Mouse (Mus musculus): ENCODE data around the gene Patl2. TPM values are rescaled to one million over a fixed set of nuclear protein-coding genes. Genes with fewer than 3 reads are reported as not detected.
"Not testable (repeated sequence)": the region's sequence is repeated elsewhere in the genome, so short reads cannot be mapped to it uniquely, and the experiment has no call there.

Gene Patl2
- polyA plus RNA-seq, 1 experiment from 2014 or later: not detected

- H3K4me2 ChIP-seq; H3K9me3 ChIP-seq; H3K9ac ChIP-seq; ATAC-seq (ENCODE audit: insufficient number of reproducible peaks, insufficient read depth, low FRiP score, low TSS enrichment, low read depth); H3K27me3 ChIP-seq; H3K4me3 ChIP-seq; H3K4me1 ChIP-seq; H3K27ac ChIP-seq: not testable (repeated sequence)
- 79% methylated on average over 5 of the region's 5 CpGs for WGBS
- peaks cover 71% of the 10 kb centered on the region for H3K36me3 ChIP-seq
Measured at GRCm38 (mm10) chr2:122097686-122098085, 88.3 kb downstream of the Patl2 start.

DNA sequence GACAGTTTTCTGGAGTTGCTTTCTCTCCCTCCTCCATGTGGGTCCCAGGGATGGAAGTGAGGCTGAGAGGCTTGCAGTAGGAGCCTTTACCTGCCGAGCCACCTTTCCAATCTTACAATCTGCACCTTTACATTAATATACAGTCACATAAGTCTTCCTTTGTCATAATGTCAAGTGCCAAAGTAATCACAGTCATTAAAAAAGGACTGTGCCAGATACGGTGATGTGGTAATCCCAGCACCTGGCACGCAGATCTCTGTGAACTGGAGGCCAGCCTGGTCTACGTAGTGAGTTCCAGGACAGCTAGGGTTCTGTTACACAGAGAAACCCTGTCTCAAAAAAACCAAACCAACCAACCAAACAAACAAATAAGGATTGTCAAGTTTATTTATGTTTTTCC is 92.1 kb downstream of the Patl2 start:
- no peak for ATAC-seq (ENCODE audit: insufficient number of reproducible peaks, insufficient read depth, low FRiP score, low TSS enrichment, low read depth)
- H3K27ac ChIP-seq: no peak overlapping the region
- H3K4me3 ChIP-seq: no peak overlapping the region
- H3K9me3 ChIP-seq: no peaks in the 10 kb centered on the region
- H3K9ac ChIP-seq: no peak overlapping the region
- no peaks in the 10 kb centered on the region for H3K4me1 ChIP-seq
- WGBS: 88% methylated on average over 4 of the region's 4 CpGs
- H3K27me3 ChIP-seq: no peaks in the 10 kb centered on the region
- no peak overlapping the region for H3K4me2 ChIP-seq
- H3K36me3 ChIP-seq: peaks cover 71% of the 10 kb centered on the region

DNA sequence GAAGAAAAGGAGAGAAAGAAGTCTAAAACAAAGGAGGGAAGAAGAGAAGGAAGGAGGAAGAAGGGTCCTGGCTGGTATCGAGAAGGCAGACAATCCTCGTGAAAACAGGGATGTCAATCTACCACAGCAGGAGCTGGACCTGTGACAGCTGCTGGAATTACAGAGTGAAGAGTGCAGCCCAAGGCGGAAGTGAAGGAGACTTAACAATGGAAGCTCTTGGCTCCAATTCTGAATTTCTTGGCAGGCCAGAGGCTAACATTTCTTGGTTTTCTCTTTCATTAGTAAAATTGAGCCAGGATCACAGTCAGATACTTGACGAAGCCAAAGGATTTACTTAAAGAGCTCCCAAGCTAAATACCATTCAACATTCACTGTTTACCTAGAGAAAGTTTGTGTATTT is 99.5 kb downstream of the Patl2 start:
- WGBS: 83% methylated on average over 4 of the region's 4 CpGs

DNA sequence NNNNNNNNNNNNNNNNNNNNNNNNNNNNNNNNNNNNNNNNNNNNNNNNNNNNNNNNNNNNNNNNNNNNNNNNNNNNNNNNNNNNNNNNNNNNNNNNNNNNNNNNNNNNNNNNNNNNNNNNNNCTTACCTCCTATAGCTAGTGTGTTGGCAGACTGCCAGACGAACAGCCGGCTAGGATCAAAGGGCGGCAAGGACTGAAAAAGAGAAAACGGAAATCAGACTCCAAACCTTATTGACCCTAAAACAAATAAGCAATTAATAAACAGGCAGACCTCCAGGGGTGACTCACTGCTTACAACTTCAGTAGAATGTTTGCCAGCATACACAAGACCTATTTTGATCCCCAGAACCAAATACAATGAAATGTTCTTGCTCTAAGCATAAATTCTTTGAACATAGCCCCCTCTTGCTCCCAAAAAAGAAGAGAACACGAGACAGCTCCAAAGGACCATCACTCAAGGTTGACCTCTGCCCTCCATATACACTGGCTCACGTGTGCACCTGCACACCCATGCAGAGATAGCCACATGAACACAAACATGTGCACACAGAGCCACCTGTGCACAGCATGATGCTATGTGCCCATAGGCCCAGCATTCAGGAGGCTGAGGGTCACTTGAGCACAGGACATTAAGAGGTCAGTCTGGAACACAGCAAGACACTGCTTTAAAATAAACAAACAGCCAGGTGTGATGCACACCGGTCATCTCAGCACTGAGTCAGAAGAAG is 104.1 kb downstream of the Patl2 start:
- no peak overlapping the region for H3K9ac ChIP-seq
- no peaks in the 10 kb centered on the region for H3K9me3 ChIP-seq
- 61% methylated on average over 7 of the region's 7 CpGs for WGBS
- peaks cover 77% of the 10 kb centered on the region for H3K36me3 ChIP-seq
- H3K4me2 ChIP-seq: no peak overlapping the region
- ATAC-seq (ENCODE audit: insufficient number of reproducible peaks, insufficient read depth, low FRiP score, low TSS enrichment, low read depth): no peak
- H3K27me3 ChIP-seq: no peaks in the 10 kb centered on the region
- H3K4me1 ChIP-seq: no peaks in the 10 kb centered on the region
- no peak overlapping the region for H3K4me3 ChIP-seq
- no peak overlapping the region for H3K27ac ChIP-seq

More for the DNA sequence above, 99.5 kb downstream of the Patl2 start:
- H3K36me3 ChIP-seq: peaks cover 84% of the 10 kb centered on the region
- H3K4me2 ChIP-seq: no peak overlapping the region
- H3K27me3 ChIP-seq: no peaks in the 10 kb centered on the region
- no peaks in the 10 kb centered on the region for H3K4me1 ChIP-seq
- no peak overlapping the region for H3K9ac ChIP-seq
- no peak for ATAC-seq (ENCODE audit: insufficient number of reproducible peaks, insufficient read depth, low FRiP score, low TSS enrichment, low read depth)
- H3K4me3 ChIP-seq: no peak overlapping the region
- no peaks in the 10 kb centered on the region for H3K9me3 ChIP-seq
- no peak overlapping the region for H3K27ac ChIP-seq

Other genes starting within 250 kb of the Patl2 start
- gene Ctdspl2, start 230.2 kb downstream of the Patl2 start, polyA plus RNA-seq (2015; fragmentation: Nextera tagmentation; extraction: Ambion mirVana): 66.5 and 74.0 TPM in 2 replicates
- gene Mageb3, start 230.1 kb downstream of the Patl2 start, polyA plus RNA-seq (2015; fragmentation: Nextera tagmentation; extraction: Ambion mirVana): 0.22 and 0.25 TPM in 2 replicates
- gene Eif3j1, start 157.6 kb downstream of the Patl2 start, polyA plus RNA-seq (2015; fragmentation: Nextera tagmentation; extraction: Ambion mirVana): 10.7 and 13.1 TPM in 2 replicates
- gene Spg11, start 67.8 kb downstream of the Patl2 start, polyA plus RNA-seq (2015; fragmentation: Nextera tagmentation; extraction: Ambion mirVana): 9.1 and 10.1 TPM in 2 replicates
- gene B2m, start 38.5 kb downstream of the Patl2 start, polyA plus RNA-seq (2015; fragmentation: Nextera tagmentation; extraction: Ambion mirVana): 239 and 303 TPM in 2 replicates
- not detected in 2 replicates for gene Trim69, start 25.5 kb downstream of the Patl2 start, polyA plus RNA-seq (2015; fragmentation: Nextera tagmentation; extraction: Ambion mirVana)
- not detected in 2 replicates for gene Terb2, start 83 bp upstream of the Patl2 start, polyA plus RNA-seq (2015; fragmentation: Nextera tagmentation; extraction: Ambion mirVana)
- 23.0 and 25.0 TPM in 2 replicates for gene Sord, start 48.6 kb upstream of the Patl2 start, polyA plus RNA-seq (2015; fragmentation: Nextera tagmentation; extraction: Ambion mirVana)
- 0.14 TPM in 1 of 2 replicates, not detected in the other for gene Duox2, start 112.3 kb upstream of the Patl2 start, polyA plus RNA-seq (2015; fragmentation: Nextera tagmentation; extraction: Ambion mirVana)
- gene Duoxa2, start 112.7 kb upstream of the Patl2 start, polyA plus RNA-seq (2015; fragmentation: Nextera tagmentation; extraction: Ambion mirVana): not detected in 2 replicates
- gene Duoxa1, start 127.5 kb upstream of the Patl2 start, polyA plus RNA-seq (2015; fragmentation: Nextera tagmentation; extraction: Ambion mirVana): 1.6 and 1.9 TPM in 2 replicates
- gene Duox1, start 129.5 kb upstream of the Patl2 start, polyA plus RNA-seq (2015; fragmentation: Nextera tagmentation; extraction: Ambion mirVana): 0.31 and 0.32 TPM in 2 replicates
- gene Shf, start 183.0 kb upstream of the Patl2 start, polyA plus RNA-seq (2015; fragmentation: Nextera tagmentation; extraction: Ambion mirVana): 4.3 and 6.6 TPM in 2 replicates
- 0.40 TPM in 1 of 2 replicates, not detected in the other for gene Slc28a2, start 240.3 kb upstream of the Patl2 start, polyA plus RNA-seq (2015; fragmentation: Nextera tagmentation; extraction: Ambion mirVana)